Mouse (Mus musculus) kidney, adult 2 months (tissue): Measurements from ENCODE around the gene AI413582. TPM values are rescaled to one million over a fixed set of nuclear protein-coding genes. Genes with fewer than 3 reads are reported as not detected.

Experiments used
- DNase-seq: peaks from one replicate; pipeline ENCODE4 v3.0.0; 2021
- H3K27ac ChIP-seq: fragments of 200-500 bp; 2 replicates; pipeline ENCODE4 v1.5.1; 2012; ENCODE audit warnings: low read depth, low read length, control low read depth, inconsistent platforms; ENCODE audit not compliant: insufficient read depth
- H3K27me3 ChIP-seq: fragments of 200-500 bp; replicated peaks from 2 replicates; pipeline ENCODE4 v1.6.1; 2012; ENCODE audit warnings: mild to moderate bottlenecking, moderate library complexity, low read length, inconsistent platforms; ENCODE audit not compliant: control insufficient read depth, insufficient read depth
- H3K36me3 ChIP-seq: fragments of 200-500 bp; 2 replicates; pipeline ENCODE4 v1.6.1; 2012; ENCODE audit warnings: mild to moderate bottlenecking, moderate library complexity, low read length, inconsistent platforms; ENCODE audit not compliant: control insufficient read depth, insufficient read depth
- H3K4me1 ChIP-seq: fragments of 200-500 bp; 2 replicates; pipeline ENCODE4 v1.6.1; 2011; ENCODE audit warnings: low read length; ENCODE audit not compliant: control insufficient read depth, insufficient read depth
- H3K4me3 ChIP-seq: fragments of 200-500 bp; 2 replicates; pipeline ENCODE4 v1.5.1; 2011; ENCODE audit warnings: mild to moderate bottlenecking, low read depth, low read length, control low read depth; ENCODE audit not compliant: insufficient read depth
- CTCF ChIP-seq: fragments of 200-500 bp; conservative IDR thresholded peaks from 2 replicates; pipeline ENCODE4 v1.5.1; 2011; ENCODE audit warnings: low read depth, mild to moderate bottlenecking, control low read depth, low read length, moderate library complexity, mixed read lengths; ENCODE audit not compliant: insufficient read depth, insufficient read length
- POLR2A ChIP-seq: fragments of 200-500 bp; IDR thresholded peaks from one replicate; pipeline ENCODE4 v1.6.1; 2011; ENCODE audit warnings: low read depth, low read length, control low read depth
- WGBS: fragments of 180-500 bp; shearing (Covaris S2); methylation state at CpG from one replicate; pipeline ENCODE4 v1.1.7; 2018; 5-methylcytosine and 5-hydroxymethylcytosine counted together
- polyA plus RNA-seq: library from polyadenylated mRNA; depleted of rRNA; stranded (reverse); fragments of >200 nt; gene quantifications from 2 replicates; pipeline ENCODE4 v1.2.3, GENCODE M21; 2012; rRNA removed

AI413582 gene
- polyA plus RNA-seq, 1 experiment, result 55.7 TPM

DNA sequence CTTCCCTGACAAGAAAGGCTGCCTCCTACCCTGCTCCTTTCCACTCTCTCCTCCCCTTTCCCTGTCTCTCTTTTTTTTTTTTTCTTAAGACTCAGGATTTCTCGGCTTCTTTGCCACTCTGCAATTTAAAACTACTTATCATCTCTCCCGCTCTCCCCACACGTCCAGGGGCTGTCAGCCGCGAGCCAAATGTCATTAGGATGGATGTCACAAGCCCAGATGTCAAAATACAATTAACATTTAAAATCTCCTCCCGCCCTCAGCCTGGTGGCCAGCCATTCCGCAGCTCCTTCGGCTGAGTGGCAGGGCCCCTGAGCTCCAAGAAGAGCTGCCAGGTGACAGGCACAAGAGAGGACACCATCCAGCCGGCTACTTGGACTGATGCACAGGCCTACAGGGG is 47.3 kb downstream of the AI413582 start:
- H3K4me1 ChIP-seq, result no peaks in the 10 kb centered on the region
- no peak overlapping the region for H3K4me3 ChIP-seq
- TF ChIP-seq POLR2A (no peak), CTCF (no peak)
- H3K36me3 ChIP-seq, result no peaks in the 10 kb centered on the region
- WGBS, result 51% methylated on average over 9 of the region's 9 CpGs
- H3K27me3 ChIP-seq, result 0 out of 2 replicates have a peak, but pooled peaks cover 2% of the 10 kb centered on the region
- no peak overlapping the region for H3K27ac ChIP-seq
- no peak for DNase-seq

DNA sequence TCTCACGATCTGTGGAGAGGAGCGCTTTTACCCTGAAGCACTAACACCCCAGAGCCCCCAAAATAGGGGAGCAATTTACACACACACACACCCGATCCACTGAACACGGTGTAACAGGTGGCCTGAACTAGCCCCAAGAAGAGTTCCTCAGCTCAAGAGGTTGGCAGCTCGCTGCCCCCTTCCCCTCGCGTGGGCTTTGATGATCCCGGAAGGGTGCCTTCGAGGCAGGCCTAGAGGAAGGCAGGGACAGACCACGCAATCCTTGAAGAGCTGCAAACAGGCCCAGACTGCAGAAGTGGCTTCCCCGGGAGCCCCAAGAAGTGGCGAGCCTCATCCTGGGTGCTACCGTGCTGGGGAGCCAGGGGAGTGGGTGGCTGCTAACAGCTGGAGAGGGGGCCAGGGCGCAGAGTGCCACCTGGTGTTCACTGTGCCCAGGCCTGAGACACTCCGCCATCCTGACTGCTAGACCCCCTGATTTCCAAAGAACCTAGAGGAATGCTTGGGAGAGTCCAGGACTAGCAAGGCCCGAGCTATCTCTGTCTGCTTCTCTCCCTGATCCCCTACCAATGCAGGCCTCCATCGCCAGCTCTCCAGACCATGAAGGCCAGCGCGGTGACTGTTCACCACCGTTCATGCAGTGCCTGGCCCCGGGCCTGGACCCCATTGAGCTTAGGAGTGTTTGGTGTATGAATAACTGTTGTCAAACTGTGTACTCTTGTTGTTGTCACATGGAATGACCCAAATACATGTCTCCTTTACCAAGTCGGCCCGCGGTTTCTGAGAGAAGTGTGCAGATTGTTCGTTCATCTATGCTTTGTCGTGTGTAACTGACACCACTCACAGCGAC is 51.4 kb downstream of the AI413582 start:
- no peak overlapping the region for H3K4me3 ChIP-seq
- no peak for DNase-seq
- whole genome bisulfite sequencing, result 38% methylated on average over 27 of the region's 27 CpGs
- peaks cover 5% of the 10 kb centered on the region for H3K27me3 ChIP-seq
- no peaks in the 10 kb centered on the region for H3K4me1 ChIP-seq
- no peak for TF ChIP-seq POLR2A
- no peak for TF ChIP-seq CTCF
- no peak overlapping the region for H3K27ac ChIP-seq
- no peaks in the 10 kb centered on the region for H3K36me3 ChIP-seq

Other genes with a start within 250 kb of the AI413582 start
- gene Grm4, start 44.4 kb downstream of the AI413582 start, polyA plus RNA-seq, result 0.02 and 0.03 TPM in 2 replicates
- gene Hmga1, start 9.3 kb downstream of the AI413582 start, polyA plus RNA-seq, result 37.4 and 38.9 TPM in 2 replicates
- 61.4 and 69.9 TPM in 2 replicates for gene Nudt3, start 57.7 kb upstream of the AI413582 start, polyA plus RNA-seq
- not detected in 2 replicates for gene RPS10-NUDT3, start 69.5 kb upstream of the AI413582 start, polyA plus RNA-seq
- 814 and 927 TPM in 2 replicates for gene Rps10, start 70.9 kb upstream of the AI413582 start, polyA plus RNA-seq
- gene Pacsin1, start 89.8 kb upstream of the AI413582 start, polyA plus RNA-seq, result 0.58 and 1.3 TPM in 2 replicates
- gene Spdef, start 163.2 kb upstream of the AI413582 start, polyA plus RNA-seq, result 0.09 and 0.45 TPM in 2 replicates